Mouse (Mus musculus): Measurements from ENCODE around the gene Gm11757. TPM values are rescaled to one million over a fixed set of nuclear protein-coding genes. Genes with fewer than 3 reads are reported as not detected.
"Not testable (repeated sequence)": the region's sequence is repeated elsewhere in the genome, so short reads cannot be mapped to it uniquely, and the experiment has no call there.

Gm11757 gene
- total RNA-seq (2014; rRNA removed; ENCODE audit: low replicate concordance) (not detected in 2 replicates), polyA plus RNA-seq (2015; fragmentation: Nextera tagmentation; extraction: Ambion mirVana) (not detected in 2 replicates)

GRCm38 (mm10) chr4:73891012-73891411 lies at the start of gene Gm11757:
TSS of gene Gm11757 (minus strand) at chr4:73891112.
- not testable (repeated sequence) for DNase-seq (ENCODE audit: low spot score); H3K27me3 ChIP-seq (ENCODE audit: control insufficient read depth, insufficient read depth, low read length); H3K4me3 ChIP-seq (ENCODE audit: low read depth, low read length); H3K9ac ChIP-seq (replicated peaks; ENCODE audit: low read depth, low read length); H3K27ac ChIP-seq (ENCODE audit: low read depth); H3K4me2 ChIP-seq (ENCODE audit: low read depth, low read length); H3K9me3 ChIP-seq (replicated peaks; ENCODE audit: control insufficient read depth, low read length); H3K36me3 ChIP-seq (replicated peaks; ENCODE audit: control insufficient read depth, insufficient read depth, low read length); ATAC-seq (ENCODE audit: insufficient read depth, low read depth); H3K4me1 ChIP-seq (ENCODE audit: control insufficient read depth, insufficient read depth)
- no CpG with 5 or more reads among the region's 4 CpGs for WGBS

GRCm38 (mm10) chr4:73920660-73921059 lies 29.7 kb upstream of the Gm11757 start, which contains the start of gene Gm11756:
TSS of gene Gm11756 (minus strand) at chr4:73920760.
- H3K4me3 ChIP-seq (ENCODE audit: low read depth, low read length); H3K4me2 ChIP-seq (ENCODE audit: low read depth, low read length); DNase-seq (ENCODE audit: low spot score); H3K9me3 ChIP-seq (replicated peaks; ENCODE audit: control insufficient read depth, low read length); H3K27me3 ChIP-seq (ENCODE audit: control insufficient read depth, insufficient read depth, low read length); H3K4me1 ChIP-seq (ENCODE audit: control insufficient read depth, insufficient read depth); H3K36me3 ChIP-seq (replicated peaks; ENCODE audit: control insufficient read depth, insufficient read depth, low read length); H3K27ac ChIP-seq (ENCODE audit: low read depth); ATAC-seq (ENCODE audit: insufficient read depth, low read depth); H3K9ac ChIP-seq (replicated peaks; ENCODE audit: low read depth, low read length): not testable (repeated sequence)
- 76% methylated on average over 6 of the region's 6 CpGs for WGBS

- ATAC-seq (ENCODE audit: insufficient read depth, low read depth); H3K36me3 ChIP-seq (replicated peaks; ENCODE audit: control insufficient read depth, insufficient read depth, low read length); H3K4me3 ChIP-seq (ENCODE audit: low read depth, low read length); DNase-seq (ENCODE audit: low spot score); H3K4me1 ChIP-seq (ENCODE audit: control insufficient read depth, insufficient read depth); H3K27ac ChIP-seq (ENCODE audit: low read depth); H3K9ac ChIP-seq (replicated peaks; ENCODE audit: low read depth, low read length); H3K27me3 ChIP-seq (ENCODE audit: control insufficient read depth, insufficient read depth, low read length); H3K4me2 ChIP-seq (ENCODE audit: low read depth, low read length); H3K9me3 ChIP-seq (replicated peaks; ENCODE audit: control insufficient read depth, low read length): not testable (repeated sequence)
- WGBS = no CpG with 5 or more reads among the region's 4 CpGs
Measured at GRCm38 (mm10) chr4:73905853-73906252, 14.9 kb upstream of the Gm11757 start, which contains the start of gene Gm13871. TSS of gene Gm13871 (minus strand) at chr4:73905953.

- H3K27ac ChIP-seq (ENCODE audit: low read depth); H3K4me2 ChIP-seq (ENCODE audit: low read depth, low read length); H3K36me3 ChIP-seq (replicated peaks; ENCODE audit: control insufficient read depth, insufficient read depth, low read length); H3K27me3 ChIP-seq (ENCODE audit: control insufficient read depth, insufficient read depth, low read length); H3K4me3 ChIP-seq (ENCODE audit: low read depth, low read length); H3K4me1 ChIP-seq (ENCODE audit: control insufficient read depth, insufficient read depth); DNase-seq (ENCODE audit: low spot score); ATAC-seq (ENCODE audit: insufficient read depth, low read depth); H3K9me3 ChIP-seq (replicated peaks; ENCODE audit: control insufficient read depth, low read length); H3K9ac ChIP-seq (replicated peaks; ENCODE audit: low read depth, low read length): not testable (repeated sequence)
- WGBS = no CpG with 5 or more reads among the region's 4 CpGs
Measured at GRCm38 (mm10) chr4:73876166-73876565, 14.7 kb downstream of the Gm11757 start, which contains the start of gene Gm11758. TSS of gene Gm11758 (minus strand) at chr4:73876266.

Other genes with a start within 250 kb of the Gm11757 start
- gene Gm11239, start 222.8 kb downstream of the Gm11757 start, total RNA-seq (2014; rRNA removed; ENCODE audit: low replicate concordance) = not detected in 2 replicates
- not detected in 2 replicates for gene Gm11239, start 222.8 kb downstream of the Gm11757 start, polyA plus RNA-seq (2015; fragmentation: Nextera tagmentation; extraction: Ambion mirVana)
- not detected in 2 replicates for gene Gm428, start 207.6 kb downstream of the Gm11757 start, total RNA-seq (2014; rRNA removed; ENCODE audit: low replicate concordance)
- not detected in 2 replicates for gene Gm428, start 207.6 kb downstream of the Gm11757 start, polyA plus RNA-seq (2015; fragmentation: Nextera tagmentation; extraction: Ambion mirVana)
- 0.19 and 2.1 TPM in 2 replicates for gene Rasef, start 100.1 kb downstream of the Gm11757 start, total RNA-seq (2014; rRNA removed; ENCODE audit: low replicate concordance)
- 0.14 and 0.22 TPM in 2 replicates for gene Rasef, start 100.1 kb downstream of the Gm11757 start, polyA plus RNA-seq (2015; fragmentation: Nextera tagmentation; extraction: Ambion mirVana)
- gene Gm11758, start 14.8 kb downstream of the Gm11757 start, total RNA-seq (2014; rRNA removed; ENCODE audit: low replicate concordance) = not detected in 2 replicates
- not detected in 2 replicates for gene Gm11758, start 14.8 kb downstream of the Gm11757 start, polyA plus RNA-seq (2015; fragmentation: Nextera tagmentation; extraction: Ambion mirVana)
- gene Gm13871, start 14.8 kb upstream of the Gm11757 start, total RNA-seq (2014; rRNA removed; ENCODE audit: low replicate concordance) = not detected in 2 replicates
- not detected in 2 replicates for gene Gm13871, start 14.8 kb upstream of the Gm11757 start, polyA plus RNA-seq (2015; fragmentation: Nextera tagmentation; extraction: Ambion mirVana)
- gene Gm11756, start 29.6 kb upstream of the Gm11757 start, total RNA-seq (2014; rRNA removed; ENCODE audit: low replicate concordance) = not detected in 2 replicates
- gene Gm11756, start 29.6 kb upstream of the Gm11757 start, polyA plus RNA-seq (2015; fragmentation: Nextera tagmentation; extraction: Ambion mirVana) = 0.18 TPM in 1 of 2 replicates, not detected in the other
- gene 2310002L09Rik, start 59.7 kb upstream of the Gm11757 start, total RNA-seq (2014; rRNA removed; ENCODE audit: low replicate concordance) = 3.3 and 5.0 TPM in 2 replicates
- 2.7 TPM in 2 replicates for gene 2310002L09Rik, start 59.7 kb upstream of the Gm11757 start, polyA plus RNA-seq (2015; fragmentation: Nextera tagmentation; extraction: Ambion mirVana)
- gene Frmd3, start 122.3 kb upstream of the Gm11757 start, total RNA-seq (2014; rRNA removed; ENCODE audit: low replicate concordance) = 0.04 TPM in 1 of 2 replicates, not detected in the other
- 0.12 and 0.16 TPM in 2 replicates for gene Frmd3, start 122.3 kb upstream of the Gm11757 start, polyA plus RNA-seq (2015; fragmentation: Nextera tagmentation; extraction: Ambion mirVana)